Mouse (Mus musculus) CH12.LX (cell line): Measurements from ENCODE around the gene Akt3. TPM values are rescaled to one million over a fixed set of nuclear protein-coding genes. Genes with fewer than 3 reads are reported as not detected.

Experiments used
- DNase-seq: peaks from one replicate; pipeline ENCODE4 v3.0.0-alpha.2; 2013; ENCODE audit errors: extremely low read depth
- H3K27ac ChIP-seq: 2 replicates; pipeline ENCODE4 v1.5.1; 2012; ENCODE audit warnings: low read depth, mild to moderate bottlenecking, control low read depth, moderate library complexity; ENCODE audit not compliant: insufficient read depth
- H3K27me3 ChIP-seq: replicated peaks from 2 replicates; pipeline ENCODE3; 2012; ENCODE audit warnings: inconsistent platforms
- H3K36me3 ChIP-seq, 2 experiments: replicated peaks in 1 of 2; 2 replicates each; pipeline versions ENCODE3 to v1.6.1; 2012; ENCODE audit warnings: inconsistent platforms in 1 of 2, low read length in 1 of 2, mild to moderate bottlenecking in 1 of 2, mixed read lengths in 1 of 2, moderate library complexity in 1 of 2; ENCODE audit not compliant: control insufficient read depth in 1 of 2, insufficient read depth in 1 of 2
- H3K4me1 ChIP-seq, 2 experiments: 2 replicates each; pipeline ENCODE4 v1.6.1; 2012; ENCODE audit warnings: inconsistent platforms in 1 of 2, moderate library complexity in 1 of 2; ENCODE audit not compliant: insufficient read depth in 2 of 2, control insufficient read depth in 1 of 2
- H3K4me2 ChIP-seq: 2 replicates; pipeline ENCODE4 v1.6.1; 2012; ENCODE audit warnings: low read depth, mild to moderate bottlenecking, control low read depth; ENCODE audit not compliant: poor library complexity, insufficient read depth, severe bottlenecking
- H3K4me3 ChIP-seq, 3 experiments: fragments of 150-350 bp in 1 of 3; sonication (generic) in 1 of 3; replicated peaks in 1 of 3; 2 replicates each; pipeline versions ENCODE3 to v1.5.1; 2011 to 2012; ENCODE audit warnings: low read depth in 2 of 3, low read length in 2 of 3, mild to moderate bottlenecking in 2 of 3, moderate library complexity in 2 of 3, control low read depth in 1 of 3, improper control_type of control experiment in 1 of 3, inconsistent platforms in 1 of 3, mixed read lengths in 1 of 3; ENCODE audit not compliant: poor library complexity in 1 of 3
- H3K79me2 ChIP-seq: replicated peaks from 2 replicates; pipeline ENCODE4 v1.6.1; 2012; ENCODE audit warnings: mild to moderate bottlenecking, moderate library complexity; ENCODE audit not compliant: control insufficient read depth, poor library complexity, insufficient read depth, severe bottlenecking; ENCODE audit errors: extremely low read depth
- H3K9ac ChIP-seq: 2 replicates; pipeline ENCODE4 v1.6.1; 2012; ENCODE audit warnings: low read depth, mild to moderate bottlenecking, control low read depth, moderate library complexity; ENCODE audit not compliant: insufficient read depth
- H3K9me3 ChIP-seq: replicated peaks from 2 replicates; pipeline ENCODE3; 2012; ENCODE audit warnings: low read length, inconsistent platforms, mixed read lengths
- CHD1 ChIP-seq: IDR thresholded peaks from 2 replicates; pipeline ENCODE4 v1.6.1; 2012; ENCODE audit warnings: low read depth, low read length, improper control_type of control experiment, inconsistent platforms
- E2F4 ChIP-seq: IDR thresholded peaks from 2 replicates; pipeline ENCODE4 v1.6.1; 2011; ENCODE audit warnings: low read depth, low read length, improper control_type of control experiment; ENCODE audit not compliant: insufficient replicate concordance
- ELF1 ChIP-seq: IDR thresholded peaks from 2 replicates; pipeline ENCODE4 v1.6.1; 2014; ENCODE audit warnings: low read depth, mild to moderate bottlenecking, inconsistent platforms, low read length, improper control_type of control experiment
- ETS1 ChIP-seq: conservative IDR thresholded peaks from 2 replicates; pipeline ENCODE4 v1.6.1; 2012; ENCODE audit warnings: low read depth, mild to moderate bottlenecking, inconsistent platforms, low read length, improper control_type of control experiment, moderate library complexity
- GABPA ChIP-seq: IDR thresholded peaks from 2 replicates; pipeline ENCODE4 v1.6.1; 2012; ENCODE audit warnings: low read depth, low read length, improper control_type of control experiment, inconsistent platforms; ENCODE audit not compliant: insufficient replicate concordance
- HCFC1 ChIP-seq: IDR thresholded peaks from 2 replicates; pipeline ENCODE4 v1.6.1; 2012; ENCODE audit warnings: low read depth, mild to moderate bottlenecking, inconsistent platforms, low read length, improper control_type of control experiment
- IRF4 ChIP-seq: IDR thresholded peaks from 2 replicates; pipeline ENCODE4 v1.6.1; 2014; ENCODE audit warnings: low read depth, mild to moderate bottlenecking, inconsistent platforms, low read length, improper control_type of control experiment
- MAFK ChIP-seq: IDR thresholded peaks from 2 replicates; pipeline ENCODE4 v1.6.1; 2011; ENCODE audit warnings: low read length, improper control_type of control experiment; ENCODE audit not compliant: insufficient replicate concordance
- MAX ChIP-seq: IDR thresholded peaks from 2 replicates; pipeline ENCODE4 v1.6.1; 2011; ENCODE audit warnings: low read length, improper control_type of control experiment
- MEF2A ChIP-seq: IDR thresholded peaks from 2 replicates; pipeline ENCODE4 v1.6.1; 2014; ENCODE audit warnings: low read depth, mild to moderate bottlenecking, inconsistent platforms, low read length, improper control_type of control experiment, borderline replicate concordance
- MXI1 ChIP-seq: IDR thresholded peaks from 2 replicates; pipeline ENCODE4 v1.6.1; 2011; ENCODE audit warnings: mild to moderate bottlenecking, low read depth, low read length, improper control_type of control experiment
- MYC ChIP-seq: IDR thresholded peaks from 2 replicates; pipeline ENCODE4 v1.6.1; 2011; ENCODE audit warnings: low read depth, mild to moderate bottlenecking, improper control_type of control experiment, low read length
- PAX5 ChIP-seq: IDR thresholded peaks from 2 replicates; pipeline ENCODE4 v1.6.1; 2012; ENCODE audit warnings: low read length, inconsistent platforms, mixed read lengths
- TBP ChIP-seq: conservative IDR thresholded peaks from 2 replicates; pipeline ENCODE4 v1.6.1; 2011; ENCODE audit warnings: low read depth, low read length, improper control_type of control experiment
- TCF12 ChIP-seq: IDR thresholded peaks from 2 replicates; pipeline ENCODE4 v1.6.1; 2014; ENCODE audit warnings: low read depth, mild to moderate bottlenecking, inconsistent platforms, low read length, improper control_type of control experiment
- UBTF ChIP-seq: IDR thresholded peaks from 2 replicates; pipeline ENCODE4 v1.6.1; 2012; ENCODE audit warnings: low read depth, mild to moderate bottlenecking, inconsistent platforms, low read length, improper control_type of control experiment, moderate library complexity
- USF1 ChIP-seq: IDR thresholded peaks from 2 replicates; pipeline ENCODE4 v1.6.1; 2014; ENCODE audit warnings: low read depth, mild to moderate bottlenecking, inconsistent platforms, low read length, improper control_type of control experiment
- USF2 ChIP-seq: conservative IDR thresholded peaks from 2 replicates; pipeline ENCODE4 v1.6.1; 2011; ENCODE audit warnings: low read depth, low read length, improper control_type of control experiment
- ZKSCAN1 ChIP-seq: IDR thresholded peaks from 2 replicates; pipeline ENCODE4 v1.6.1; 2012; ENCODE audit warnings: low read depth, inconsistent platforms, low read length, improper control_type of control experiment, borderline replicate concordance
- ZNF384 ChIP-seq: IDR thresholded peaks from 2 replicates; pipeline ENCODE4 v1.6.1; 2012; ENCODE audit warnings: low read depth, low read length, improper control_type of control experiment, inconsistent platforms
- dilution Hi-C: fragments of 300-500 bp; cut with MboI; formaldehyde crosslinking; loops from 2 replicates; pipeline ENCODE4 v1.14.3; 2020; ENCODE audit warnings: low sequenced_read_pairs; ENCODE audit not compliant: extremely low pct_unique_long_range_greater_than_20kb, extremely low pct_ligation_motif_present
- in situ Hi-C: fragments of 300-500 bp; cut with MboI; formaldehyde crosslinking; loops from 3 replicates; pipeline ENCODE4 v1.14.3; 2019; ENCODE audit warnings: low sequenced_read_pairs, low pct_ligation_motif_present, low pct_unique_long_range_greater_than_20kb, mixed read lengths
- polyA plus RNA-seq: library from polyadenylated mRNA; unstranded; fragments of >175 nt; gene quantifications from 2 replicates; pipeline ENCODE4 v1.2.1, GENCODE M21; 2012; ENCODE audit warnings: low read depth; ENCODE audit not compliant: insufficient read length
- total RNA-seq, 2 experiments: library from RNA; depleted of rRNA; stranded (reverse); fragments of 300-350 nt in 1 of 2; fragments of >200 nt in 1 of 2; gene quantifications; 2 replicates each; pipeline ENCODE4 v1.2.3; 2012 to 2014

Gene Akt3
- total and polyA plus RNA-seq, 3 experiments: 0.34 to 1.3 (median 0.82) TPM

DNA sequence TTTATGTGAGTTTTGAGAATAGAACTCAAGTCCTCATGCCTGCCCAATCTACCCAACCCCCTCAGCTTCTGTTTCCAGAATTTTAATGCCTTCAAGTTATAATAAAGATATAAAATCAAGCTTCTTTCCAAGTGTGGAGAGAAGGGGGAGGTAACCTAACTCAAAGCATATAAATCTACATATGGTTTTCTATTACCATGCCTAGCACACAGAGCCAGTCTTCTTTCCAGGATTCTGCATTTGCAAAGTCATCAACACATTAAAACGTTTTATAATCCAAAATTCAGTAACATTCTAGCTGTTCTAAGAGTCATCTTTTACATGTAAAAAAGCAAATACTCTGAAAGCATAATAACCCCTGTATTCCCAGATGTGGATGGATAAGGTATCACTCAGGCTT, 63.7 kb downstream of the Akt3 start:
- Histone ChIP-seq H3K4me3 (no peak overlapping the region), H3K4me2 (no peak overlapping the region), H3K27ac (no peak overlapping the region), H3K4me1 (no peaks in the 10 kb centered on the region), H3K79me2 (no peaks in the 10 kb centered on the region), H3K9me3 (no peaks in the 10 kb centered on the region), H3K27me3 (no peaks in the 10 kb centered on the region), H3K36me3 (no peaks in the 10 kb centered on the region), H3K9ac (no peak overlapping the region)
- dilution Hi-C loops: no loop called here
- no peak for TF ChIP-seq UBTF
- no peak for DNase-seq
- in situ Hi-C loops: loop anchor here (10.0 kb wide), 1 partner anchor 500 kb away; no protein-coding TSS in a partner anchor

DNA sequence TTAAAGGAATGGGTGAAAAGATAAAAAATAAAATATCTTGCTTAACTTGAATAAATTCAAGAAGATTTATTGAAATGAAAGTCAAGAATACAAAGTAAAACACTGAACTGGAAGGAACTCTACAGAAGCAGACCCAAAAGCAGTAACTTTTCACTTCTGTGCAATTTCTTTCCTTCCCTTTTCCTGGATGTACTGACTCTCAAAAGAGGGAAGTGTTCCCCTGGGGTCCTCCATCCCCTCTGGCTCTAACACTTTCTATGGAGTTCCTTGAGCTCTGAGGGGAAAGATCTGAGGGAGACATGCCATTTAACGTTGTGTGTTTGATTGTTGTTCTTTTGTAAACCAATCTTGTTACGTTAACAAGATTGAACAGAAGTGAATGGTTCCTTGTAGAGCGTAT, 66.4 kb downstream of the Akt3 start:
- no peak overlapping the region for H3K4me2 ChIP-seq
- no peak for TF ChIP-seq TCF12
- no peak for TF ChIP-seq MAFK
- H3K79me2 ChIP-seq: no peaks in the 10 kb centered on the region
- no peak overlapping the region for H3K27ac ChIP-seq
- no peak overlapping the region for H3K4me3 ChIP-seq
- no peak for DNase-seq
- dilution Hi-C loops (no loop called here), in situ Hi-C loops (loop anchor here (10.0 kb wide), 1 partner anchor 503 kb away; no protein-coding TSS in a partner anchor)
- H3K9ac ChIP-seq: no peak overlapping the region
- no peaks in the 10 kb centered on the region for H3K36me3 ChIP-seq
- no peaks in the 10 kb centered on the region for H3K27me3 ChIP-seq
- no peaks in the 10 kb centered on the region for H3K9me3 ChIP-seq
- no peaks in the 10 kb centered on the region for H3K4me1 ChIP-seq

DNA sequence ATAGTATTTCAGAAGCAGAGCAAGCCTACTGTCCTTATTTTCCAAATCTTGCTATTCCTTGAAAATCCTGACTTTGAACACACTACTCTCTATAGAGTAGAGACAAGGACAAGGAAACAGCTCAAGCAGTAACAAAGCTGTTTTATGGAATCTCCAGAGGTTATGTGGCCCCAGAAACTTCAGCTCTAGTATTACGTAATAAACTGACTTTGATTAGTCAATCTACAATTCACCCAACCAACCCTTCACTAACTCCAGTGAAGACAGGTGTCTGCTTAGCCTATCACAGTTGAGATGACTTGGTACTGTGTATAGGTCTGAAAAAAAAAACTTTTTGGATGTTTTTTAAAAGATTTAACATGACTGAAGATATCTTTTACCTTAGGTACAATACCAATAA, 67.6 kb downstream of the Akt3 start:
- no peaks in the 10 kb centered on the region for H3K9me3 ChIP-seq
- no peaks in the 10 kb centered on the region for H3K79me2 ChIP-seq
- no peak overlapping the region for H3K9ac ChIP-seq
- dilution Hi-C loops (no loop called here), in situ Hi-C loops (loop anchor here (10.0 kb wide), 1 partner anchor 504 kb away; no protein-coding TSS in a partner anchor)
- no peak overlapping the region for H3K4me3 ChIP-seq
- H3K36me3 ChIP-seq: no peaks in the 10 kb centered on the region
- H3K27ac ChIP-seq: no peak overlapping the region
- TF ChIP-seq PAX5: no peak
- TF ChIP-seq MXI1: no peak
- no peak for TF ChIP-seq E2F4
- no peak for TF ChIP-seq GABPA
- no peak for TF ChIP-seq HCFC1
- no peak for TF ChIP-seq MEF2A
- TF ChIP-seq MYC: no peak
- TF ChIP-seq IRF4: no peak
- TF ChIP-seq ZNF384: no peak
- no peak for TF ChIP-seq ZKSCAN1
- TF ChIP-seq TBP: no peak
- TF ChIP-seq ETS1: no peak
- TF ChIP-seq CHD1: no peak
- no peak for TF ChIP-seq ELF1
- TF ChIP-seq MAX: no peak
- no peak for TF ChIP-seq USF1
- no peak for TF ChIP-seq UBTF
- TF ChIP-seq USF2: no peak
- no peaks in the 10 kb centered on the region for H3K27me3 ChIP-seq
- no peak overlapping the region for H3K4me2 ChIP-seq
- no peaks in the 10 kb centered on the region for H3K4me1 ChIP-seq
- DNase-seq: no peak
